Mouse (Mus musculus) midbrain, embryonic 13.5 days (tissue): ENCODE results near the gene Angpt4. TPM values are rescaled to one million over a fixed set of nuclear protein-coding genes. Genes with fewer than 3 reads are reported as not detected.
A peak's percentile ranks its signal among the peaks of the same experiment; 100 is the strongest.

Source experiments
- ATAC-seq: fragments of 200-750 bp; cut with Nextera tagmentation; 2 replicates; pipeline ENCODE4 v1.8.0; 2017; ENCODE audit warnings: mild to moderate bottlenecking, moderate TSS enrichment, moderate library complexity
- H3K27ac ChIP-seq: fragments of 300-500 bp; sonication (generic); 2 replicates; pipeline ENCODE4 v1.5.1; 2015; ENCODE audit warnings: inconsistent platforms, mild to moderate bottlenecking, moderate library complexity
- H3K27me3 ChIP-seq: fragments of 300-500 bp; sonication (generic); 2 replicates; pipeline ENCODE4 v1.6.1; 2015; ENCODE audit warnings: mild to moderate bottlenecking, inconsistent platforms
- H3K36me3 ChIP-seq: fragments of 300-500 bp; sonication (generic); 2 replicates; pipeline ENCODE4 v1.6.1; 2015; ENCODE audit warnings: mild to moderate bottlenecking, inconsistent platforms
- H3K4me1 ChIP-seq: fragments of 300-500 bp; sonication (generic); replicated peaks from 2 replicates; pipeline ENCODE4 v1.6.1; 2015; ENCODE audit warnings: inconsistent platforms
- H3K4me2 ChIP-seq: fragments of 300-500 bp; sonication (generic); replicated peaks from 2 replicates; pipeline ENCODE4 v1.6.1; 2015; ENCODE audit warnings: moderate library complexity, mild to moderate bottlenecking, inconsistent platforms
- H3K4me3 ChIP-seq: fragments of 300-500 bp; sonication (generic); replicated peaks from 2 replicates; pipeline ENCODE4 v1.5.1; 2015; ENCODE audit warnings: mild to moderate bottlenecking, inconsistent platforms
- H3K9ac ChIP-seq: fragments of 300-500 bp; sonication (generic); replicated peaks from 2 replicates; pipeline ENCODE4 v1.6.1; 2015; ENCODE audit warnings: mild to moderate bottlenecking, inconsistent platforms
- H3K9me3 ChIP-seq: fragments of 300-500 bp; sonication (generic); 2 replicates; pipeline ENCODE4 v1.6.1; 2016; ENCODE audit warnings: mild to moderate bottlenecking, inconsistent platforms
- WGBS: fragments of 180-500 bp; shearing (Covaris S2); methylation state at CpG from one replicate; pipeline ENCODE4 v1.1.7; 2015; 5-methylcytosine and 5-hydroxymethylcytosine counted together
- polyA plus RNA-seq: library from polyadenylated mRNA; unstranded; fragments of >200 nt; fragmentation: Nextera tagmentation; extraction: Ambion mirVana; gene quantifications from 2 replicates; pipeline ENCODE4 v1.2.1, GENCODE M21; 2015

Gene Angpt4
- polyA plus RNA-seq, 1 experiment from 2014 or later, result 0.11 TPM

GRCm38 (mm10) chr2:151973595-151974562 lies 62.9 kb downstream of the Angpt4 start:
- H3K36me3 ChIP-seq, result peaks cover 4% of the 10 kb centered on the region; the same call in 1 of the 2 replicates
- no peaks in the 10 kb centered on the region for H3K9me3 ChIP-seq
- peaks cover 91% of the 10 kb centered on the region for H3K4me1 ChIP-seq
- 3% methylated on average over 36 of the region's 36 CpGs for WGBS
- H3K4me3 ChIP-seq, result peak overlapping the region; percentile 39
- peak overlapping the region; percentile 62 for H3K9ac ChIP-seq
- H3K27me3 ChIP-seq, result no peaks in the 10 kb centered on the region
- H3K4me2 ChIP-seq, result peak overlapping the region; percentile 67
- H3K27ac ChIP-seq, result peak overlapping the region; percentile 86
- peak; percentile 5; the same call in 1 of the 2 replicates for ATAC-seq

- no peak for ATAC-seq
- Histone ChIP-seq H3K9me3 (no peaks in the 10 kb centered on the region), H3K36me3 (no peaks in the 10 kb centered on the region), H3K4me2 (no peak overlapping the region), H3K27me3 (no peaks in the 10 kb centered on the region), H3K9ac (no peak overlapping the region), H3K27ac (no peak overlapping the region), H3K4me3 (no peak overlapping the region), H3K4me1 (peaks cover 87% of the 10 kb centered on the region)
- WGBS, result 91% methylated on average over 5 of the region's 5 CpGs
These were observed 64.3 kb downstream of the Angpt4 start for GRCm38 (mm10) chr2:151975295-151975694.

DNA sequence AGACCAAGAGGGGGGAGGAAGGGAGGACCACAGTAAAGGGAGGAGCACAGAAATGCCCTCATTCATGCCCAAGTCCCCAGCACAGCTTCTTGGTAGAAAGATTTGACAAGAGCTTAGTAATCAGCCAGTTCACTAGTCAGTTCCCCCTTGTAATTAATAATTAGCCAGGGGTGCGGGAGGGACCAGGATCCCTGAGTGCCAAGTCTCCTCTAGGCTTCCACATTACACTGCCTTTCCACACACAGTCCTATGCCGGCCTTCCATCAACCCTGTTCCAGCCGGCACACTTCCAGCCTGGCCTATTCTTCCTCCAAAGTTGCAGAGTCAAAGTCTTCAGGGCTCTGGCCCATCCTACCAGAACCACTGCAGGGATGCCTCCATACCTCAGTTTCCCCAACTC lies 65.1 kb downstream of the Angpt4 start:
- 88% methylated on average over 3 of the region's 3 CpGs for WGBS
- no peak overlapping the region for H3K9ac ChIP-seq
- no peak overlapping the region for H3K4me3 ChIP-seq
- no peaks in the 10 kb centered on the region for H3K9me3 ChIP-seq
- ATAC-seq, result no peak
- no peaks in the 10 kb centered on the region for H3K27me3 ChIP-seq
- H3K27ac ChIP-seq, result no peak overlapping the region
- H3K36me3 ChIP-seq, result no peaks in the 10 kb centered on the region
- H3K4me1 ChIP-seq, result peaks cover 87% of the 10 kb centered on the region
- no peak overlapping the region for H3K4me2 ChIP-seq

GRCm38 (mm10) chr2:151977689-151978440 lies 66.9 kb downstream of the Angpt4 start:
- no peak overlapping the region for H3K9ac ChIP-seq
- H3K4me3 ChIP-seq, result no peak overlapping the region
- H3K4me1 ChIP-seq, result peaks cover 69% of the 10 kb centered on the region
- no peaks in the 10 kb centered on the region for H3K27me3 ChIP-seq
- H3K9me3 ChIP-seq, result no peaks in the 10 kb centered on the region
- no peaks in the 10 kb centered on the region for H3K36me3 ChIP-seq
- no peak overlapping the region for H3K27ac ChIP-seq
- H3K4me2 ChIP-seq, result peak overlapping the region; percentile 79
- no peak for ATAC-seq
- 84% methylated on average over 4 of the region's 4 CpGs for whole genome bisulfite sequencing

- Histone ChIP-seq H3K36me3 (no peaks in the 10 kb centered on the region), H3K4me3 (peak overlapping the region; percentile 77; the same call in 1 of the 2 replicates), H3K4me2 (peak overlapping the region; percentile 79), H3K9ac (peak overlapping the region; percentile 87), H3K27ac (no peak overlapping the region), H3K9me3 (no peaks in the 10 kb centered on the region), H3K4me1 (peaks cover 63% of the 10 kb centered on the region), H3K27me3 (no peaks in the 10 kb centered on the region)
- no peak for ATAC-seq
- whole genome bisulfite sequencing, result 68% methylated on average over 6 of the region's 6 CpGs
These were observed 67.5 kb downstream of the Angpt4 start for GRCm38 (mm10) chr2:151978494-151978893.

- Histone ChIP-seq H3K9me3 (no peaks in the 10 kb centered on the region), H3K4me1 (peaks cover 51% of the 10 kb centered on the region), H3K4me3 (peak within 1 kb of the TSS; percentile 77), H3K36me3 (no peaks in the 10 kb centered on the region), H3K4me2 (peak within 1 kb of the TSS; percentile 79), H3K27ac (peak within 1 kb of the TSS; percentile 68), H3K9ac (peak within 1 kb of the TSS; percentile 87), H3K27me3 (no peaks in the 10 kb centered on the region)
- peak; percentile 92 for ATAC-seq
- WGBS, result under 1% methylated on average over 46 of the region's 46 CpGs
These were observed 68.7 kb downstream of the Angpt4 start, which contains the start of gene Fam110a for GRCm38 (mm10) chr2:151979470-151980354. Fam110a (minus strand) TSS chr2:151980219.

GRCm38 (mm10) chr2:151980355-151980693 lies 69.3 kb downstream of the Angpt4 start:
- no peak for ATAC-seq
- no peaks in the 10 kb centered on the region for H3K9me3 ChIP-seq
- H3K36me3 ChIP-seq, result no peaks in the 10 kb centered on the region
- peaks cover 49% of the 10 kb centered on the region for H3K4me1 ChIP-seq
- peak overlapping the region; percentile 77 for H3K4me3 ChIP-seq
- no peaks in the 10 kb centered on the region for H3K27me3 ChIP-seq
- 33% methylated on average over 3 of the region's 3 CpGs for whole genome bisulfite sequencing
- peak overlapping the region; percentile 68 for H3K27ac ChIP-seq
- H3K9ac ChIP-seq, result peak overlapping the region; percentile 87; the same call in 1 of the 2 replicates
- peak overlapping the region; percentile 79 for H3K4me2 ChIP-seq

DNA sequence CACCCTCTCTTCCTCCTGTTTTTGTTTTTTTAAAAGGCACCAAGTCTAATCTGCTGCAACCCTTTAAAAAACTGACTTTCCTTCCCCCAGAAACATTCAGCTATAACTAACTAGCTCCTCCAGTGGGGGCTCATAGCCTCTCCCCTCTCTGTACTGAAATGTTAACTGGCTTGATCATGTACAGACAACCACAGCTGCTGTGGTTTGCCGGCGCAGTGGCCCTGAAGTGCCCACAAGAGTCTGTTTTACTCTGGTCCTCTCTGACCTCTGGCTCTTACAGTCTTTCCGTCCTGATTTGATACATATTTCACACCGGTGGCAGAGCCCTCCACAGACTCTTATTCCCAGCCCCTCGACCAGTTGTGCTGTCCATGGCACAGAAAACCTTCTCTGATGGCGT lies 70.3 kb downstream of the Angpt4 start:
- ATAC-seq, result no peak
- H3K27ac ChIP-seq, result no peak overlapping the region
- H3K36me3 ChIP-seq, result no peaks in the 10 kb centered on the region
- no peak overlapping the region for H3K9ac ChIP-seq
- no peaks in the 10 kb centered on the region for H3K27me3 ChIP-seq
- WGBS, result 86% methylated on average over 6 of the region's 6 CpGs
- peaks cover 42% of the 10 kb centered on the region for H3K4me1 ChIP-seq
- H3K4me2 ChIP-seq, result no peak overlapping the region
- H3K9me3 ChIP-seq, result no peaks in the 10 kb centered on the region
- H3K4me3 ChIP-seq, result no peak overlapping the region

DNA sequence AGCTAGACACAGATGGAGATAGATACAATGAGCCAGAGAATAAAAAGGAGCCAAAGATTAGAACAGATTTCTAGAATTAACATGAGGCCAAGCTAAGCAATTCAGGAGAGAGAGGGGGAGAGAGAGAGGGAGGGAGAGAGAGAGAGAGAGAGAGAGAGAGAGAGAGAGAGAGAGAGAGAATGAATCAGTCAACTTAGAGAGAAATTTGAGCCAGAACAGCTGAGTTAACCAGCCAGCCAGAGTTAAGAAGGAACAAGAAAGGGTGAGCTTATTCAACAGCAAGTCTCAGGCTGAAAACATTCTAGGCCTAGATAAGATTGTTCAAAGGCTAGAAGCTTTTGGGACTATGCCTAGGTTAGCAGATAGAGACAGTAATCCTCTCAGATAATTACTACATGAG lies 71.5 kb downstream of the Angpt4 start:
- H3K36me3 ChIP-seq, result no peaks in the 10 kb centered on the region
- H3K27ac ChIP-seq, result no peak overlapping the region
- H3K9me3 ChIP-seq, result no peaks in the 10 kb centered on the region
- no peaks in the 10 kb centered on the region for H3K27me3 ChIP-seq
- peaks cover 30% of the 10 kb centered on the region for H3K4me1 ChIP-seq
- no peak overlapping the region for H3K4me3 ChIP-seq
- ATAC-seq, result no peak
- H3K9ac ChIP-seq, result no peak overlapping the region
- no peak overlapping the region for H3K4me2 ChIP-seq

GRCm38 (mm10) chr2:151984019-151984418 lies 73.0 kb downstream of the Angpt4 start:
- no peak for ATAC-seq
- 60% methylated on average over 9 of the region's 9 CpGs for WGBS
- no peaks in the 10 kb centered on the region for H3K27me3 ChIP-seq

DNA sequence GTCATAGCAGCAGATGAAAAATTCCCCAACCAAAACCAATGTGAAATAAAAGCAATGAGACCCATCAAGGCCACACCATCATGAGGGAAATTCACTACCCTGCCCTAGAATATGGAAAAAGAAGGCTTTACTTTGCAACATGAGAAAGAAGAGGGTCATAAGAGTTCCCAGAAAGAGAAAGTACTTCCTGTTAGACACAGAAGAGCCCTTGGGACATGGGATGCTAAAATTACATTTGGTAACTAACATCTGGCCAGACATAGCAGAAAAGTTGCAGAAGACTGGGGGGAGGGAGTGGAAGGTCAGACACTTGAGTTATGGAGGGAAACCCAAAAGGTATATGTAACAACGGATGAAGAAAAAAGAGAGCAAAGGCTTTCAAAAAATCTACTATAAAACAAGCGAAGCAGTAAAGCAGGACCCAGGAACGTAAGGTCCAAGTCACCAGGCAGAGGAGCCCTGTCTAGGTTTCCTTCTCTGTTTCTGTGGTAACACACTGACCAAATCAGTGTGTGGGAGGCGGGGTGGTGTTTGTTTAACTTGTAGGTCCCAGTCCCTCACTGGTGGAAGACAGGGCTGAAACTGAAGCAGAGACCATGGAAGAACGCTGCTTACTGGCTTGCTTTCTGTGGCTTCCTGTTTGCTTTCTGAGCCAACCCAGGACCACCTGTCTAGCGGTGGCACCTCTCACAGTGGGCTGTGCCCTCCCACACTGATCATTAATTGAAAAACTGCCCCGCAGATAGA lies 74.6 kb downstream of the Angpt4 start:
- Histone ChIP-seq H3K9me3 (no peaks in the 10 kb centered on the region), H3K27me3 (no peaks in the 10 kb centered on the region), H3K4me2 (no peak overlapping the region), H3K27ac (no peak overlapping the region), H3K36me3 (no peaks in the 10 kb centered on the region), H3K4me1 (peaks cover 3% of the 10 kb centered on the region), H3K9ac (no peak overlapping the region), H3K4me3 (no peak overlapping the region)
- no peak for ATAC-seq
- WGBS, result 80% methylated on average over 7 of the region's 7 CpGs

More at GRCm38 (mm10) chr2:151984019-151984418, 73.0 kb downstream of the Angpt4 start:
- Histone ChIP-seq H3K4me3 (no peak overlapping the region), H3K4me2 (no peak overlapping the region), H3K9ac (no peak overlapping the region), H3K4me1 (peaks cover 15% of the 10 kb centered on the region), H3K9me3 (no peaks in the 10 kb centered on the region), H3K36me3 (no peaks in the 10 kb centered on the region), H3K27ac (no peak overlapping the region)
